Mouse (Mus musculus) CH12.LX (cell line): Measurements from ENCODE around the gene Lpin2.

ENCODE experiments used
- BHLHE40 ChIP-seq: IDR thresholded peaks from 2 replicates; pipeline ENCODE4 v1.6.1; 2011; ENCODE audit warnings: mild to moderate bottlenecking, low read depth, low read length, improper control_type of control experiment
- CTCF ChIP-seq, 2 experiments: IDR thresholded peaks in 1 of 2; conservative IDR thresholded peaks in 1 of 2; 2 replicates each; pipeline ENCODE4 v1.5.1; 2011 to 2012; ENCODE audit warnings: low read depth in 2 of 2, low read length in 2 of 2, improper control_type of control experiment in 1 of 2, inconsistent platforms in 1 of 2, mild to moderate bottlenecking in 1 of 2, moderate library complexity in 1 of 2
- MAX ChIP-seq: IDR thresholded peaks from 2 replicates; pipeline ENCODE4 v1.6.1; 2011; ENCODE audit warnings: low read length, improper control_type of control experiment

- TF ChIP-seq MAX (no peak), BHLHE40 (no peak), CTCF (conservative IDR thresholded peaks at IDR 0.05 in 1 of 2, IDR thresholded peaks at IDR 0.05 in 1 of 2; ENCODE audit: low read depth in 2 of 2, low read length in 2 of 2) (no peak)
These were observed 105.9 kb downstream of the Lpin2 start for GRCm38 (mm10) chr17:71288145-71288758.
